Mouse (Mus musculus): Measurements from ENCODE around the gene Tbx10. TPM values are rescaled to one million over a fixed set of nuclear protein-coding genes. Genes with fewer than 3 reads are reported as not detected.

Gene Tbx10
- total RNA-seq, 2 experiments from 2014 or later = not detected

DNA sequence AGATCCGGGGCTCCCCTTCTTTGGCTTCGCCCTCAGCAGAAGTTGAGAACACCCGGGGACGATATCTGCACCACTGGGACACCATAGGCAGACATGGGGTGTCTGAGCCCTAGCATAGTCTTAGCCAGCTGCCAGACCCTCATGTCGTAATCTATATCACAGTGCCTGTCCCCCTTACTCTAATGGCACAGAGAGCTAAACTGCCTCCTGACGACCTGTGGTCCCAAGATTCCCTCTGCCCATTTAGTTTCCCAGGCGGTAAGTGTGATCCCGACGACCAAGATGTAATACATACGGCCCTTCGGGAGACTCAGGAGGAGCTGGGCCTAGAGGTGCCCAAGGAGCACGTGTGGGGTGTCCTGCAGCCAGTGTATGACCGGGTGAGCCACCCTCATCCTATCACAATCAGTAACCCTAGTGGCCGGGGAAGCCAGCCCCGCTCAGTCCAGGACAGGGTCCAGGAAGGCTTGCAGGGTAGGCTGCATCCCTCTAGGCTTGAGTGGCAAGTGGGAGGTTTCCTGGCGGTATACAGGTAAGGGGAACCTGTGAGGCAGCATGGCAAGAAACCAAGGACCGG, 8.5 kb downstream of the Tbx10 start:
- DNase-seq = no peak
- intact Hi-C loops (cut with DNase I) = no loop called here

GRCm38 (mm10) chr19:4001752-4002151, 9.2 kb downstream of the Tbx10 start:
- intact Hi-C loops (cut with DNase I) = no loop called here

DNA sequence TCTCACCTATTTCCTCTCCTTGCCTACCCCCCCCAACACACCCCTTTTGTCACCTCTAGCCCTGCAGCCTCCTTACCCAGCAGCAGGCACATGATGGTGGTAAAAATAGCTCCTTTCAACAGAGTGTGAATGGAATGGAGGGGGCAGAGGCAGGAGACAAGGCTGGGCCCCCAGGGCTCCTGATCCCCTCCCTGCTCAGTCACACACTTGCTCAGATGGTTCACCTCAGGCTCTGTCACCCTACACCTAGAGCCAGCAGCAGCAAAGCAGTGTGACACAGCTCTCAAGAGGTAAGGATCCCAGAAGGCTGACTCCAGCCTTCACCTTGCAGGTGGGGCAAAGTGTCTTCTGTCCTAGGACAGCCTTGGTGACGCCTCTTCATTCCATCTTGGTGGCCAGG, 10.6 kb downstream of the Tbx10 start, which contains the start of gene Doc2g:
Gene Doc2g (plus strand): TSS at position 202 of the 400 bp plus-strand sequence.
- DNase-seq = no peak
- intact Hi-C loops (cut with DNase I) = no loop called here

More at GRCm38 (mm10) chr19:4001752-4002151, 9.2 kb downstream of the Tbx10 start:
- DNase-seq = no peak

DNA sequence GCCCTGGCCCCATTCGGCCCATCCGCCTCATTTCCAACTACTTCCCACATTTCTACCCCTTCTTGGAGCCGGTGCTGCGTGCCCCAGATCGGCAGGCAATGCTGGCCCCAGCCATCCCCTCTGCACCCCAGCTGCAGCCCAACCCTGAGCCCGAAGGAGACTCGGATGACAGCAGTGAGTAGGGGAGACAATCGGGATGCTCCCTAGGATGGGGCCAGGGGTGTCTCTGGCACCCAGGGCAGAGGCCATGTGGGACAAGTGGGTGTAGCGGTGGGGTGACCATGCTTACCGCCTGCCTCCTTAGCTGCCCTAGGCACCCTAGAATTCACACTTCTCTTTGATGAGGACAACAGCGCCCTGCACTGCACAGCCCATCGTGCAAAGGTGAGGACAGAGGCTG, 11.1 kb downstream of the Tbx10 start:
- intact Hi-C loops (cut with DNase I) = no loop called here
- no peak for DNase-seq

DNA sequence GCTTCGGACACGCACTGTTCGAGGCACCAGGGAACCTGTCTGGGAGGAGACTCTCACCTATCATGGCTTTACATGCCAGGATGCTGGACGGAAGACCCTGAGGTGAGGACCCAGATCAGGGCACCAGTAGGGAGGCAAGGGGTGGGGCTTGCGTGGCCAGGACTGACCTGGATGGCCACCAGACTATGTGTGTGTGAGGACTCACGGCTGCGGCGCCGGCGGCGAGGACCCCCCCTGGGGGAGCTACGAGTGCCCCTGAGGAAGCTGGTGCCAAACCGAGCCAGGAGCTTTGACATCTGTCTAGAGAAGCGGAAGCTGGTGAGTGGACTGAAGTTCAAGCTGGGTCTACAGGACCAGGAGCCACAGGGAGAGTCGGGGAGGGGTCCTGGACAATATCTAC, 11.8 kb downstream of the Tbx10 start:
- peak in 1 of 2 experiments; percentile 13 for DNase-seq
- intact Hi-C loops (cut with DNase I) = no loop called here

DNA sequence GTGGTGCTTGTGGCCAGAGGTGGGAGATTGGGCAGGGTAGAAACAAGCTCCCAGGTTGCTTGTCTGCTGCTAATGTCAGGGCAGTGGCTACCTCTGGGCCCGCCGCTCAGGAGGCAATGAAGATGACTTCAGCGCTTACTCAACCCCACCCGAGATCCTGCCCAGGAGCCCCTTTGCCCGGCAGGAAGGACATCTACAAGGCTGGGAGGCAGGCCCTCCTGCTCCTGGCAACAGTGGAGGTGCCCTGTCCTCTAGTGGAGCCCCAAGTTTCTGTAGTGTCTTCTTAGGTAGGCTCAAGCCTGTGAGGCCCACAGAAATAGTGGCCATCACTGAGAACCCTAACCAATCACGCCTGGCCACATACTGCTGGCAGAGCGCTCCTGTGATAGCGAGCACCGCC, 12.5 kb downstream of the Tbx10 start:
- no peak for DNase-seq
- intact Hi-C loops (cut with DNase I) = no loop called here

DNA sequence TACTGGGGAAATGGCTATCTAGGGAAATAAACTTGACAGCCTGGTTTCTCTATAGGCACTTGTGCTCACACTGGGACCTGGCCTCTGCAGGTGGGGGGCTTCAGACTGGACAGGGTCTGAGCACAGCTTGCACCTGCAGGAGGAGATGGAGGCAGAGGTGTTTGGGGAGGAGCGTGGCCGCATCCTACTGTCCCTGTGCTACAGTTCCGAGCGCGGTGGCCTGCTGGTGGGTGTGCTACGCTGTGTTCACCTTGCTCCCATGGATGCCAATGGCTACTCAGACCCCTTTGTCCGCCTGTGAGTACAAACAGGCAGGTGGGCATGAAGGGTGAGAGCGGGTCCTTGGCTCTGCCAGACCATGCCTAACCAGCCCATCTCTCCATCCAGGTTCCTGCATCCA, 13.4 kb downstream of the Tbx10 start:
- no peak for DNase-seq
- intact Hi-C loops (cut with DNase I) = no loop called here

GRCm38 (mm10) chr19:4011086-4011485, 18.5 kb downstream of the Tbx10 start:
- intact Hi-C loops (cut with DNase I) = loop anchor here (10.0 kb wide), 1 partner anchor 214 kb away; no protein-coding TSS in a partner anchor
- no peak for DNase-seq

DNA sequence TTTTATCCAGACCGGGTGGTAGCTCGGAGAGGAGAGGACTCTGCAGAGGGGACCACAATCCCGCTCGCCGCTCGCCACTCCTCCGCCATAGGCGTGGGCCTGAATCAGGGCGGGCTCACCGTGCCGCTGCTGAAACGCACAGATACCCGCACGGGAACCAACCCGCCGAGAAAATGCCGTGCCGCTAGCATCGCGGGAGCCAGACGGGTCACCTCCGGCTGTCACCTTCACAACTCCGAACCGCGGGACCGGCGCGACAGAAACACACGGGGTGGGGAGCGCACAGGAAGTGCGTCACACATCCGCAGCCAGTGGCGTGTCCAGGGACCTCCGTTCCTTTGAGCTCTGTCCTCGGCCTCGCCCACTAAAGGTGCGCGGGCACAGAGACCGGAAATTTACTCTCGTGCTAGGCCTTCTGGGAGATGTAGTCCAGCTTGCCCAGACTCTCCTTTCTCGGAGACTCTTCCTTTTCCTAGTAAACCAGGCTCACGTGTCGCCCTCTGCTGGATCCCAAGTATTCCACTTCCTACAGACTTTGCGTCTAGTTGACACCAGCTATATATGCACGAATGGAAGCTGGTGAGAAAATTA, 20.0 kb downstream of the Tbx10 start, which contains the start of gene Ndufv1:
Gene Ndufv1 (minus strand): TSS at position 375 of the 591 bp plus-strand sequence.
- DNase-seq = peak; percentile 89 to 92
- intact Hi-C loops (cut with DNase I) = loop anchor here (1.0 to 10.0 kb wide), 2 partner anchors 65 to 212 kb away; no protein-coding TSS in a partner anchor

DNA sequence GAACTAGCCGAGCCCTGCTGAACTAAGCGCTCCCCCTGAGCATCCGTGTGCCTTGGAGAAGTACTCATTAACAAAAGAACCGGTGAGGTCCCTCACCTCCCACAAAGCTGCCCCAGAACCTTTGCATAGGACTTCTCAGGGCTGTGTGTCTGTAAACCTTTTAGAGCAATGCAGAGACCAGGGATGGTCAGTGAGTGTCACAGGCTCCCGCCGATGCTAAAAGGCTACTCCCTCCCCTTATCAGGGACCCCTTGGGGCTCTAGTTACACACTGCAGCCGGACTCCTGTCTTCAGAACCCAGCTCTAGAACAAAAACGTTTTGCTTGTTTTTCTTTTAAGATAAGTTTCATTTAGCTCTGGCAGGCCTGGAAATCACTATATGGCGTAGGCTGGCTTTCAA, 20.5 kb downstream of the Tbx10 start:
- DNase-seq = no peak
- intact Hi-C loops (cut with DNase I) = loop anchor here (1.0 to 10.0 kb wide), 2 partner anchors 66 to 212 kb away; no protein-coding TSS in a partner anchor

DNA sequence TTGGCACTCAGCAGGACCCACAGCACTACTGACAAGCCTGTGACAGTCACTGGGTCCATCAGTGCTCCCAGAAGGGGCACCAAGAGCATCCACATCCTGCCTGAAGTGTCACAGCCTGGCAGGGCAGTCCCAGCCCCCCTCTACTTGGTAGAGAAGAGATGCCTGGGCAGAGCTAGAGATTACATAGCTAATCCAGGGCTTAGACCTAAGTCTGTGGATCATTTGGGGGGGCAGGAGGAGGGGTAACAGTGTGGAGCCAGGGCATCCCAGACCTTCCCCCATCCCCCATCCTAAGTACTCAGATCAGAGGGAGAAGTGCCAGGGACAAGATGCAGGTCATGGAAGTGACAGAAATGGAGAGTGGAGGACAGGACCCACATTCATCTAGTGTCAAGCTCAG, 22.2 kb downstream of the Tbx10 start:
- intact Hi-C loops (cut with DNase I) = loop anchor here (10.0 kb wide), 1 partner anchor 210 kb away; no protein-coding TSS in a partner anchor
- DNase-seq = no peak

GRCm38 (mm10) chr19:4015635-4016034, 23.1 kb downstream of the Tbx10 start:
- no peak for DNase-seq
- intact Hi-C loops (cut with DNase I) = loop anchor here (10.0 kb wide), 1 partner anchor 209 kb away; no protein-coding TSS in a partner anchor

DNA sequence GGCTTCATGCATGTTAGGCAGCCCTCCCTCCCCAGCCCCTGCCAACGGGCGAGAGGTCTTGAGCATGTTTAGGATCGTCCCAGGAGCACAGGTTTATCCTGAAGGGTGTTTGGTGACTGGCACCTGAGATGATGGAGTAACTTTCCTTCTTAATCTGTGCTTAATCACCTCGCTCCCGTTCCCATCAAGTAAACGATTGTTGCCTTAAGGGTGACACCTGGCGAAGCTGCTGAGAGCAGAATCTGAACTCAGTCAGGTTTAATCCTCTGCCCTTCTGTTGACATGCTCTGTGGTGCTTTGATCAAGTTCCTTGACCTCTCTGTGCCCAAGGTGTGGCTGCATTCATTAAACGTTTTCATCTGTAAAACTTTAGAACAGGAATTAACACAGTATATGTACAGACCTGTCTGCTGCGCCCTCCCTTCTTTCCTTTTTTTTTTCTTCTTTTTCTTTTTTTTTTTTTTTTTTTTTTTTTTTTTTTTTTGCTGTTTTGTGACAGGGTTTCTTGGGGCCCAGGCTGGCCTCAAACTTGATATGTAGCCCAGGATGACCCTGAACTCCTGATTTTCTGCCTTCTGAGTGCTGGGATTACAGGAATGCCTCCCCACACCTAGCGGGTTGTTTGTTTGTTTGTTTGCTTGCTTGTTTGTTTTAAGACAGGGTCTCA, 25.5 kb downstream of the Tbx10 start:
- no peak for DNase-seq
- intact Hi-C loops (cut with DNase I) = loop anchor here (10.0 kb wide), 1 partner anchor 207 kb away; no protein-coding TSS in a partner anchor

- intact Hi-C loops (cut with DNase I) = loop anchor here (10.0 kb wide), 1 partner anchor 206 kb away; no protein-coding TSS in a partner anchor
- peak; percentile 64 to 81 for DNase-seq
These were observed 26.4 kb downstream of the Tbx10 start for GRCm38 (mm10) chr19:4018743-4019583.

DNA sequence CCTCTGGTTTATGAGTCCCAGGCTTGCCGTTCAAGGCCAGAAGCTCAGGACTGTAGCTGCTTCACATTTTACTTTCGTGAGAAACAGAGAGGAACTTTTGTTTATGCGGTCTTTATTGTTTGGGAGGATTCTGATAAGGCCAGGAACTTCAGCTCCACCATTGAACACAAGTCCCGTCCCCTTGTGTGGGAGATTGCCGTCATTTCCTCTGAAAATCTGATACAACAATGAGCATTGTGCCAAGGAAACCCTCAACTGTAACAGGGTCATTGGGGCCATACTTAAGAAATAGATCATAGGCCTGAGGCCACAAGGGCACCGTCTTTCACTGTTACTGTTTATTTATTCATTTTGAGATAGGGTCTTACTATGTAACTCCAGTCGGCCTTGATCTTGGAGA, 30.6 kb downstream of the Tbx10 start:
- intact Hi-C loops (cut with DNase I) = no loop called here
- DNase-seq = no peak

DNA sequence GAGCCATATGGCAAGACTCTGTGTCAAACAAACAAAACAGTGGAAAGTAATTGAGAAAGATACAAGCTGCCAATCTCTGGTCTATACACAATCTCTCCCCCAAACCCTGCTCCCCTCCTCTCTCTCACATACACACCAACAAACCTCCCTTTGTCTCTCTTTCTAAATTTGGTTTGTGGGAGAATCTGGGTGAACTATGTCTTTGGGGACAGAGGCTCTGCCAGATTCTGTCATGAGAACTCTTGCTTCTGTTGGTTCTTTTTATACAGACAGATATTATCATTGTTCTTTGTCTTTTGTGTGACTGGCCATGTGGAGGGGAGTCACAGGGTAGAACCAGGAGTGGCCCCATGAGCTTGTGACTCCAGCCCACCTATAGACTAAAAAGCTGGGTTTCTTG, 35.0 kb downstream of the Tbx10 start:
- no peak for DNase-seq
- intact Hi-C loops (cut with DNase I) = no loop called here

DNA sequence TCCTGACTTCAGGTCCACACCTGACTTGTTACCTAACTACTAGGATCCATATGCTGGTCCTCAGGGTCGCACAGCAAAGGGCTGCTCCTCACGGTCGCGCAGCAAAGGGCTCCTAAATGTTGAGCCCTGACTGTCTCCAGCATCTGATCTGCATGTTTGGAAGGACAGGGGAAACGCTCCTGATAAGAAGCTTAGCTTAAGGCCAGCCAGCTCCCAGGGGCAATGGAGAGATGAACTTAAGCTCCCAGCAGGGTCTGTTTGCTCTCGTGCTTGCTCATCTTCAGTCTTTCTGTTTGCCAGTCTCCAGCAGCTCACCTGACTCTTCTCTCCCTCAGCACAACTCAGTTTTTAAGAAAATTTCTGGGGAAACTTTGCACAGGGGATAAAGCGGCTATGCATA, 40.1 kb downstream of the Tbx10 start:
- DNase-seq = no peak
- intact Hi-C loops (cut with DNase I) = no loop called here

GRCm38 (mm10) chr19:4033298-4033697, 40.7 kb downstream of the Tbx10 start:
- DNase-seq = no peak
- intact Hi-C loops (cut with DNase I) = no loop called here

DNA sequence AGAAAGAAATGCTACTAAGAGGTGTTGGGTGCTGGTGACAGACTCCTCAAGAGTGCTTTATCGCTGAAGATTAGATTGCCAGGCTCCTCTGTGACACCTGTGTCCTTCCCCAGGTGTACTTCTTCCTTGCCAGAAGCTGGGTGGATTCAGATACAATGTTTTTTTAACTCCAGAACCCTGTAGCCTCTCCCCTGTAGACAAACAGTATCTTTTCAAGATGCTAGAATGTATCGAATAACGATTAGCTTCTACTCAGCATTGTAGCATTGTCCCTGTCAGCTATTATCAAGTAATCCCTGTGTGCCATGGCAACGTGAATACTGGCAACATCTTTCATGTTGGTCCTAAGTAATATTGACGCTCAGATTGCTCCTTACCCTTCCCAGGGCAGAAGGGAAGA, 41.2 kb downstream of the Tbx10 start:
- DNase-seq = no peak
- intact Hi-C loops (cut with DNase I) = no loop called here

GRCm38 (mm10) chr19:4036327-4037045, 43.9 kb downstream of the Tbx10 start:
- DNase-seq = no peak
- intact Hi-C loops (cut with DNase I) = no loop called here

Measured in gastrocnemius, postnatal 36 days (tissue).